Mouse (Mus musculus): ENCODE results near the gene Tsfm. TPM values are rescaled to one million over a fixed set of nuclear protein-coding genes. Genes with fewer than 3 reads are reported as not detected.
A peak's percentile ranks its signal among the peaks of the same experiment; 100 is the strongest.

The Tsfm gene
- total RNA-seq, 2 experiments from 2014 or later, result 23.5 to 29.5 TPM

- peak; percentile 92 for DNase-seq
Measured at GRCm38 (mm10) chr10:127041774-127042338, 11.2 kb upstream of the Tsfm start.

- DNase-seq, result peak; percentile 50
Measured at GRCm38 (mm10) chr10:127041274-127041766, 10.7 kb upstream of the Tsfm start, which contains the start of the genes Mettl1 and Eef1akmt3. Mettl1 (plus strand) TSS chr10:127041414. Eef1akmt3 (minus strand) TSS chr10:127041513.

GRCm38 (mm10) chr10:127040569-127041214 is 10.1 kb upstream of the Tsfm start:
- no peak for DNase-seq

- no peak for DNase-seq
Measured at GRCm38 (mm10) chr10:127037641-127038040, 7.0 kb upstream of the Tsfm start.

- DNase-seq, result no peak
Measured at GRCm38 (mm10) chr10:127036273-127036672, 5.6 kb upstream of the Tsfm start.

GRCm38 (mm10) chr10:127033301-127033741 is 2.7 kb upstream of the Tsfm start:
- DNase-seq, result no peak

- DNase-seq, result no peak
Measured at GRCm38 (mm10) chr10:127018422-127018821, 12.2 kb downstream of the Tsfm start.

- no peak for DNase-seq
Measured at GRCm38 (mm10) chr10:127017071-127017470, 13.6 kb downstream of the Tsfm start.

- no peak for DNase-seq
Measured at GRCm38 (mm10) chr10:127016488-127016887, 14.2 kb downstream of the Tsfm start.

- no peak for DNase-seq
Measured at GRCm38 (mm10) chr10:127003806-127004205, 26.8 kb downstream of the Tsfm start.

GRCm38 (mm10) chr10:127003334-127003733 is 27.3 kb downstream of the Tsfm start:
- DNase-seq, result no peak

GRCm38 (mm10) chr10:127002765-127003164 is 27.9 kb downstream of the Tsfm start:
- DNase-seq, result no peak

- DNase-seq, result no peak
Measured at GRCm38 (mm10) chr10:127002056-127002455, 28.6 kb downstream of the Tsfm start.

- no peak for DNase-seq
Measured at GRCm38 (mm10) chr10:127001297-127001696, 29.3 kb downstream of the Tsfm start.

GRCm38 (mm10) chr10:127000529-127000928 is 30.1 kb downstream of the Tsfm start, which contains the start of gene Avil:
Avil (plus strand) TSS chr10:127000709.
- no peak for DNase-seq

- DNase-seq, result no peak
Measured at GRCm38 (mm10) chr10:126997340-126998113, 33.1 kb downstream of the Tsfm start.

- no peak for DNase-seq
Measured at GRCm38 (mm10) chr10:126993621-126994020, 37.0 kb downstream of the Tsfm start.

GRCm38 (mm10) chr10:126991676-126992075 is 39.0 kb downstream of the Tsfm start:
- no peak for DNase-seq

- peak; percentile 94 for DNase-seq
Measured at GRCm38 (mm10) chr10:126990313-126991056, 40.2 kb downstream of the Tsfm start.

GRCm38 (mm10) chr10:126988513-126989165 is 42.0 kb downstream of the Tsfm start:
- DNase-seq, result no peak

Measured in gastrocnemius, postnatal 10 days (tissue).